Mouse (Mus musculus) bone marrow, adult 2 months (tissue): Measurements from ENCODE around the gene G3bp1.

Experiments
- CTCF ChIP-seq: fragments of 200-500 bp; IDR thresholded peaks from 2 replicates; pipeline ENCODE4 v1.5.1; 2011; ENCODE audit warnings: low read length, control low read depth; ENCODE audit not compliant: control insufficient read depth, insufficient read depth
- POLR2A ChIP-seq: fragments of 200-500 bp; IDR thresholded peaks from 2 replicates; pipeline ENCODE4 v1.6.1; 2011; ENCODE audit warnings: low read depth, mild to moderate bottlenecking, control low read depth, low read length, borderline replicate concordance; ENCODE audit not compliant: control insufficient read depth

DNA sequence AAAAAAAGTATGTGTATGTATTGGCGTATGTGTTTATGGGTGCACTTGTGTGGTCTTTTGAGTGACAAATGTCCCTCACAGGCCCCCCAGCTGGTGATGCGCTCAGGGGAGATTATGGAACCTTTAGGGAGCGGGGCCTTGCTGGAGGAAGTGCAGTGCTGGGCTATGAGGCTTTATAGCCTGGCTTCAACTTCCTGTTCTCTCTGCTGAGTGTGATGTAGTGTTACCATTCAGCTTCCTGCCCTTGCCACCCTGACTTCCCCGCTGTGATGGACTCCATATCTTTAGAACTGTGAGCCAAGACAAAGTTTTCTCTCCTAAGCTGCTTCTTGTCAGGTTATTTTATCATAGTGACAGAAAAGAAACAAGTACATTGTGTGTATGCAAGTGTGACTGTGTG, 73.2 kb downstream of the G3bp1 start:
- TF ChIP-seq CTCF (no peak), POLR2A (no peak)
